Mouse (Mus musculus): ENCODE results near the gene Ackr2.
A peak's percentile ranks its signal among the peaks of the same experiment; 100 is the strongest.

The Ackr2 gene

DNA sequence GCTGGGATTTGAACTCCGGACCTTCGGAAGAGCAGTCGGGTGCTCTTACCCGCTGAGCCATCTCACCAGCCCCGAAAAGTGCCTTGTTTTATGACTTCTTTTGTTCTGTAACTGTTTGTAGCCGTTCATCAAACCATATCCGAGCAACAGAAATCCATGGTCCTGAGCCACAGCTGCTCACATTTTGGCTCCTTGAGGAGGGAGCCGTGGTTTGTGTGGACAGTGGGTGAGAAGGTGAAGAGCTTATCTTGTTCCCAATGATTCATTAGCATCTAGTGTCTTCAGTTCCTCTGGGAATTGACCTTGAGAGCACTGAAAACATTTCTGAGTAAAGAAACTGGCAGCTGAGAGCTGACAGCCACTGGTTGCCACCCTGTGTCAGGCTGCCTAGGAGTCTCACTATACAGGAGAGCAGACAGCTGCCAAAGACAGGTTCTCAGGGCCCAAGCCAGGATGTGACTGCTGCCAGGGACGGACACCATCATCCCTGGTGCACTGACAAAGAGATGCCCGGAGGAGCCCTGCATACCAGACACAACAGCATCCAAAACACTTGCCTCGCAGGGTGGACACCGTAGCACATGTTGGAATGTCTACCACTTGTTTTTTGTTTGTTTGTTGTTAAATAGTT, 6.0 kb upstream of the Ackr2 start:
- peak; percentile 0 for DNase-seq

DNA sequence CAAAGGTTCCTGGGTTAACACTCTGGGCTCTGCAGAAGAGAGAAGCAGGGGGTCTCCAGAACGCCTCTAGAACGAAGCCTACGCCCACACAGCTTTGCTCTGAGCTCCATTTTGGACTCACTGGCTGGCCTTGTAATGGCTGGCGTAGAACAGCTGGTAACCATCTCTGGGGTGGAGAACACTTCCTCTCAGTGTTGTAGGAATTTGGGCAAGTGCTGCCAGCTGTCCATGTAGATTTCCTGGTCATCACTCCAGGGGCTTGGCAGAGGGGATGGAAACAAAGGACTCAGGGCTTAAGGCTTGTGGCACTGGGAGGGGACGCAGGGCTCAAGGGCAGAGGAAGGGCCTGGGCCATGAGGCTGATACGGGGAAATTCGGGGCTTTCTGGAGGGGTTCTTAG, 3.7 kb upstream of the Ackr2 start:
- DNase-seq: no peak

DNA sequence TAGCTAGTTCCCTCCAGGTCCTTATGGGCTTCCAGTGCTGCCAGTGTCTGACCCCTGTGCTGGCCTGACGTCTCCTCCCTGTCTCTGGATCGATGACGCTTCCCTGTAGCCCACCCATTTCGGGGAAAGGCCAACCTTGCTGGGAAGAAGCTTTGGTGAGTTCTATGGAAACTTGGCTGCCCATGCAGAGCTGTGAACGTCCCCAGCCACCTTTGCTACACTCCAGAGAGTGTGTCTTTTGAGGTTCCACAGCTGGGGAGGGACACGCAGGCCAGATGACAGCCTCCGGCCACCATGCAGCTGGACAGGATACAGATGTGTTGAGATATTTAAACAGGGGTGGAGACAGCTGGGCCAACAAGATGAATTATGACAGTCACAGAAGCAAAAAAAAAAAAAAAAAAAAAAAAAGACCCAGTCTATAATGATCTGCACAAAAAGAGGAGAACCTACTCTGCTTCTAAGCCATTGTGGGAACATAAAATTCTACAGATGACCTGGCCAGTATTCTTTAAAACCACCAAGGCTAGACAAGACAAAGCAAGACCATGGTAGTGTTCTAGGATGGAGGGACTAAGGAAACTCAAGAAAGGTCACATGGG, 2.7 kb upstream of the Ackr2 start:
- DNase-seq: peak; percentile 0

DNA sequence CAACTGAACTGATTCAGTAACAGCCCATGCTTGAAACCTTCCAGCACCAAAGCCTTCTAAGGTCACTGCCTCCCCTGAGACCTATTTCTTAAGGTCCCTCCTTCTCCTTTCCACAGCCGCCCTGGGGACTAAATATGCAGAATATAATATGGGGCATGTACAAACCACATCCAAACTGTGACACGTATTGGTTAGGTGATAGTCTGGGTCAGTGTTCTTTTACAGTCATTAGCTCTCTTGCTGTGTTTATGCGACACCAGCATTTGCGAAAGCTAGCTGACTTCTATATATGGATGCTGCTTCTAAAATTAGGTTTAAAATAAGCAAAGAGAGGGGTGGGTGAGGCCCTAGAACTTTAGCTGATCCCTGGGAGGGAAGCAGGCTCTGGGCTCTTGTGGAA, 1.3 kb upstream of the Ackr2 start:
- peak; percentile 0 for DNase-seq

DNA sequence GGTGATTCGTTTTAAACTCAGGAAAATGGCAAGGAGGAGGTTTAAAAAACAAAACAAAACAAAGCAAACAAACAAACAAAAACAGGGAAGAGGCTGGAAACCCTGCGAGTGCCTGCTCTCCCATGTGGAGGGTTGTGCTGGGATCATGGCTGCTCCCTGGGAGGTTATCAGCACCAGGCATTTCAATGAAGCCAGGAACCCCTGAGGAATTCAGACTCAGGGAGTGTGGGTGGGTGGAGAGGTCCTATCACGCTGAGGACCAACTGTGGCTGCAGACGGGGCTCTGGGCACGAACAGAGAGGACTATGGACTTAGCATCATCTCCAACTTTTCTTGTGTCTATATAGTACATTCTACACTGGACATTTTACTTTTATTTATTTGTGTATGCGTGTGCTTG, 1.2 kb downstream of the Ackr2 start:
- peak; percentile 1 for DNase-seq

DNA sequence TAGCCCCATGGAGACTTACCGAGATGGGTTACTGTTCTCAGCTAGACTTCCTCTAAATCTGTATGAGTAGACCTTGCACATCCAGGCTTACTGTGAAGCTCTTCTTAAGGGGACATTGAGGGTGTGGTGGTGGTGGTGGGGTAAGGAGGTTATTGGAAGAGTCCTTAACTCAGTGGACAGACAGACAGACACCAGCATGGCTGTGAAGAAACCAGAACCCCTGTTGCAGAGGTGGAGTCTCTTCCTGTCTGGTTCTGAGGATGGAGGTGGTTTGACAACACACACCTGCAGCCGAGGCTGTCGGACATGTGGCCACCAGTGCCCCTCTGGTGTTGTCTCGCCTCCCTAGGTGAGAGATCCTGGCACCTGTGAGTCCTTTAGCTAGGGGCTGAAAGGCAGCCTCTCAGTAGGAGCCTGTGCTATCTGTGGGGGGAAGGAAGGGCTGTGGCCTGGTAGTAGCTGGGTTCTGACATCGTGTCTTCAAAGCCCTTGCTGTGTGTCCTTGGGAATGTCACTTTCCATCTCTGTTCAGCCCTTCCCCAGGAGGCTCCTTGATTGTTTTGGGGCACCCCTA, 2.2 kb downstream of the Ackr2 start:
- DNase-seq: peak; percentile 0

DNA sequence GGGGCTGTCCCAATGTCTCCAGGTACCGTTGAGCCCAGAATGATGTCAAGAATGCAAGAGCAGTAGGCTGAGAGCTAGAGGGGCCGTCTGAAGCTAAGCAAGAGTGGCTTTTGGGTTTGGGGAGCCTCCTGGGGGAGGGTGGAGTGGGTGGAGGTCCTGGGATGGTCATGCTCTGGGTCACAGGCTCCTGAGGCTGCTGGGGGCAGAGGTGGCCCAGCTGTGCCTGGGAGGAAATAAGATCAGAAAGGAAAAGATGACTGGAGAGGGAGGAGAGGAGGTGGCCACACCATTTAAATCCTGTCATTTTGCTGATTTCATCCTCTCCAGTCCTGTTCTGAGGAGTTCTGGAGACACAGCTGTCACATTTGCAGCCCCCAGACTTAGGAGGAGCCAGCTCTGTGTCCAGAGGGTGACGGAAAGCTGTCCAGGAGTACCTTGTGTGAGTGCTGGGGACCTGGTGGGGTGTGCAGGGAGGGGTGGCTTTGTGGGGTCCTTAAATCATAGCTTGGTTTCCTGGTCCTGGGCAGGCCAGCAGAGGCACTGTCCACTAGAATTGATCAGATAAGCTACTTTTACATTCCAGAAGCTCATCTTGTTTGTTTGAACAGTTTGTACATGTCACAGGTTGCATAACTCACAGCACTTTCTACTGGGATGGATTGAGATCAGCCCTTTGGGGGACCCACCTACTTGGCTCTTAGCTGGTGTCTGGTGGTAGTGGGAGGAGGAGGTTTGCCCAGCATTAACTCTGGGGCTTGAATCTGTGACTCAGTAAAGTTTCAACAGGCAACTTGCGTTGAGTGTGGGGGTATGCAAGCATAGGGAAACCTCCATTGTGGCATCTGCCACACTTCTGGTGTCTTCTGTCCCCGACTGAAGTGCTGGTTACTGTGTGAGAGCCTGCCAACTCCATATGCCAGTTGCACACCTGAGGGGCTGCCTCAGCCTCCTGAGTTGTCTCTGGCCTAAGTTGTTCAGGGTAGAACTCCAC, 3.9 kb downstream of the Ackr2 start:
- peak; percentile 1 for DNase-seq

DNA sequence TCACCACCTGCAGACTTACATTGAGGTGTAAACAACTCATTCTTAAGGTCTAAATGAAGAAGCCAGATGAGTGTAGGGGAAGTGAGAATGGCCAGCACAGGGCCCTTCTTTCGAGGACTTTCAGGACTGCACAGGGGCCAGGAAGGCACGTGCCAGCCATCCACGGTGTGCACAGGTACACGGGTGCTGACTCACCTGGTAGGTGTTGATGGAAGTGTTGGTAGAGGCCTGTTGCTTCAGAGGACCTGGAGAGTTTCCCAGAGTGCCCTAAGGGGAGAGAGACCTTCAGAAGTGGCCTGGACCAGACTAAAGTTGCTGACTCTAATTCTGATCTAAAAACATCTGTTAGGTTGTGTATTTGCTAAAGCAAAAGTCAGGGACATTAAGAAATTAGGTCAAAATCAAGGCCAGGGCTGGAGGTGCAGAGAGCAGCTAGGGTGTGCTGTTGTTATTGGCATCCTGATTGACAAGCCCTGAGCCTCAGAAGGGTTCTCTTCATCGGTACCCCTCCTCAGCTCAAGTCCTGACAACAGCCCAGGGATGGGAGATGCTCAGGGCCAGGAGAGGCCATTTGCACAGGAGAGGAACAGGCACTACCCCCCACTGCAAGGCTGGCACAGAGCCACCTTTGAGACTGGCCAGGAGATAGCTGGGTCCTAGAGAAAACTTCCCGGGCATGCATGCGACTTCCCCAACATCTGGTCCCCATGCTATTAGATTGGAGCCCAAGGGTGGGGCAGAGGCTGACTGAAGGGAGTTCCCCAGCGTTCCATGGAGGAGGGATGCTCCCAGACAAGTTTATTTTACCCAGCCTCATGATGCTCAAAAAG, 5.5 kb downstream of the Ackr2 start:
- peak; percentile 3 for DNase-seq

DNA sequence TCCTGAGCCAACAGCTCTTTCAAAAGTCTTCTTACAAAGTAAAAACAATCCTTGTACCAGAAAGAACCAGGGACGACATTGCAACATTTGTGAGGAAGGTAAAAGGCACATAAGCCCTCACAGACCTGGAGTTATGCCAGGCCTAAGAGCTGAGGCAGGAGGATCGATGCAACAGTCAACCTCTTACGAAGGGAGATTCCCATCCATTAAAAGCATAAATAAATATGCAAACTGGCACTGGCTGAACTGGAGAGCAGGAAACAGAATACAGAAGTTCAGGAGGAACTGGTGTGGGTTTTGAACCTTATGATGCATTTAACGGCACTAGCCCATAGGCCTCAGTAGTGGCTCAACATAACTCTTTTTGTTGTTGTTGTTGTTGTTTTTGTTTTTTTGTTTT, 6.2 kb downstream of the Ackr2 start:
- DNase-seq: peak; percentile 0

DNA sequence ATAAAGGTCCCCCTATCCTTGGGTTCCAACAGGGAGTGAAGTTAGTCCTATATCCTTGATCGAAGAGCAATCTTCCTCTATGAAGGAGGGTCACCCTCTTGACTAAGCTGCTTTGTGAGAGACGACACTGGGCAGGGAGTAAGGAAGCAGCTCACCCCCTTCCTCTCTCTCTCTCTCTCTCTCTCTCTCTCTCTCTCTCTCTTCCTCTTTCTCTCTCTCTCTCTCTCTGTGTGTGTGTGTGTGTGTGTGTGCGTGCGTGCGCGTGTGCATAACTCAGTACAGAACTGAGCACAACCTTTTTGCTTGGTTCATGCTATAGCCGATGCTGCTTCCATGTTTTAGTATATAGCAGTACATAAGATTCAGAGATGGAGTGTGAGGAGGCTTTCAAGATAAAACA, 6.8 kb downstream of the Ackr2 start:
- no peak for DNase-seq

DNA sequence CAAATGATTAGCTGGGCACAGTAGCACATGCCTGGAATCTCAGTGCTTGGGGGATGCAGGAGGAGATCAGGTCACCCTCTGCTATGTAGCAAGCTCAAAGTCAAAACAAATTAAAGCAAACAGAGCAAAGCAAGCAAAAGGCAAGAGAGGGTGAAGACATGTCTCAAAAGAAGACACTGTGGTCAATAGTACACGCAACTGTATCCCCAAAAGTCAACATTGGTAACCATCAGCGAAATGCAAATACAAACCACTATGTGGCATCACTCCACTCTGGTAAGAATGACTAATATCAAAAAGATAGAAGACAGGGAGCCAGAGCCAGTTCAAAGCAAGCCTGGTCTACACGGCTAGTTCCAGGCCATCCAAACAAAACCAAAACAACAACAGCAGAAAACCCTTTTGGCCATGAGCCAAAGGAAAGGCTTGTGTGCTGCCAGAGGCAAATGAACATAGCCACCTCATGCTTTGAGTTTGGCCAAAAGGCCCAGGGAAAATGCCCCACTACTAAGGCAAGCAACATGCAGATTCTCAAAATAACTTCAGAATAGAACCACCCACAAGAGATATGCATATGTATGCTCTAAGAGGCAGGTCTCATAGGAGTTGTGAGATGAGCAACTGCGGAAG, 7.5 kb downstream of the Ackr2 start:
- no peak for DNase-seq

DNA sequence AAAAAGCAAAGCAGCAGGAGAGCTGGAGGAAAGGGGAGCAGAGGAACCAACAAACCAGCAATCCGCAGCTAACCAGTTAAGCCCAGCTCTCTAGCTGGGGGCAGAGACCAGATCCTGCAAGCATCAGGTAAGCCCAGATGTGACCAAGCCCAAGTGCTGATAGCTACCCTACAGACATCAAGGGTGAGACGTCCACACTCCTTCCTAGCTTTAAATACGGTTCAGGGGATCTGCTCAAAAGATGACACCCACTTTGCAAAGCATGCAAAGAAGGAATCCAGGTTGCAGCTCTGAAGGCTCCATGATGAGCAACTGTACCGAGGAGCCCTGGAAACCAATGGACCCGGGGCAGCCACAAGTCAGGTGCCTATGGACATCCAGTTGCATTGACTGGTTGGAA, 8.3 kb downstream of the Ackr2 start:
- DNase-seq: no peak

DNA sequence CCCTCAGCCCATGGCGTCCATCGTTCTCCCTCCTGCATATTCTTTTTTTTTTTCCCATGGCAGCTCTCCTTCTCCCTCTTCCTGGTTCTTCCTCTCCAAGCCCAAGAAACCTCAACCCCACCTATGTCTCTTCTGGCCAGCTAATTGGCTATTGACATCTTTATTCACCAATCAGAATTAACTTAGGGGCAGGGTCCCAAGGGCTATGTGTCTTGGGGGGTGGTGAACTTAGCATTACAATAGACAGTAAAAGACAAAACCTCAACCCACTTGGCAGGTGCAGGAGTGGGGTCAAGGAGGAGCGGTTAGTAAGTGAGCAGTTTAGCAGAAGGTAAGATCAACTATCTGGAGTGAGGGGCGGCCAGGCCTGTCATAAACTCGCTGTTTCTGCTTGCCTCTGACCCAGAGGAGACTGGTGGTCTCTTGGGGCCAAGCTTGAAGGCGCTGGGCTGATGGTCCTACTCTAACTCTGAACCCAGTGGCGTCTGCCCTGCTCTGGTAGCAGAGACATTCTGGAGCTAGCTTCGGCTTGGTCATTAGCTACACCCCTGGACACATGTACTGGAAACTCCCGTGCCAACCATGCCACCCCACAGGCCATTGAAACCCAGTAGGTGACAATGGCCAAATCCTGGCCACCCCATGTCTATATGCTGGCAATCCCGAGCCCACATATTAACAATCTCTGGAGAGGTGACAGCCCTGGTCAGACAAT, 9.4 kb downstream of the Ackr2 start:
- DNase-seq: peak; percentile 0

DNA sequence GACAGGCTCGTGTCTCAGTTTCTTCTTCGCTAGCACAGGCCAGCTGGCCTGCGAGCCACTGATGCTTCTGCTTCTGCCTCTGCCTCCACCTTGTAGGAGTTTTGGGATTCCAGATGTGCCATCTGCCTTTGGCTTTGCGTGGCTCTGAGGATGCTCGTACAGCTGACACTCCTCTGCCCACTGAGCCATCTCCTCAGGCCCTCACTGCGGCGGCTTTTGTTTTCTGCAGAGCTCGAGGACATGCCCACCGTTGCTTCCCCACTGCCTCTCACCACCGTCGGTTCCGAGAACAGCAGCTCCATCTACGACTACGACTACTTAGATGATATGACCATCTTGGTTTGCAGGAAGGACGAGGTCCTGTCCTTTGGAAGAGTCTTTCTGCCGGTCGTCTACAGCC, 10.2 kb downstream of the Ackr2 start:
- DNase-seq: no peak

DNA sequence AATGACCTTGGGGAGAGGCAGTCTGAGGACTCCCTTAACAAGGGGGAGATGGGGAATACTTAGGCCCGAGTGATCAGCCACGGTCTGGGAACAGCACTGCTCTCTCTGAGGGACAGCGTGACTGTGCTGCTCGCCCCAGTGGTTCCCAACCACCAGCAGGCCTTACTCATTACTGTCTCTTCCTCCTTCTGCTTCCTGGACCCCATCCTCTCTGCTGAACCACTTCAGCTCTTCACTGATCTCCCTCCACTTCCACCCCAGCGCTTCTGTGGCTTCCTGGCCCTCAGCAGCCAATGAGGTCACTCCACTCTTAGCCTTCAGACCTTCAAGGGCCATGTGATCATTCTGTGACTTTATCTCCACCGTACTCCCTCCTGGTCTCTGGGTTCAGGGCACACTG, 11.5 kb downstream of the Ackr2 start:
- DNase-seq: no peak

DNA sequence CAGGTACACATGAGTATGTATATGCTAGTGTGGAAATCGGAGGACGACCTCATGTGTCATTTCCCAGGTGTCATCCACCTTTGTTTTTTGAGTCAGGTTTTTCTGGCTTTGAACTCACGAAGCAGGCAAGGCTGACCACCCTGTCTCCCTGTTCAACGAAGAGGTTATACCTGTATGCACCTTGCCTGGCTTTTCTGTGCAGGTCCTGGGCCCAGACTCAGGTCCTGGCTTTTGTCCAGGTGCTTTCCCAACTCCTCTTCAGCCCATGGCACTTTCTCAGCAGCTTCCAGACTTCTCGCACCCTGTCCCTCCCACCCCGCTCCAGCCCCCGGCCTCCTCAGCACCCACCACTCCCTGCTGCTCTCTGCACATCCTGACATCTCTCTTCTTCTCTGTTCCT, 13.0 kb downstream of the Ackr2 start:
- no peak for DNase-seq

DNA sequence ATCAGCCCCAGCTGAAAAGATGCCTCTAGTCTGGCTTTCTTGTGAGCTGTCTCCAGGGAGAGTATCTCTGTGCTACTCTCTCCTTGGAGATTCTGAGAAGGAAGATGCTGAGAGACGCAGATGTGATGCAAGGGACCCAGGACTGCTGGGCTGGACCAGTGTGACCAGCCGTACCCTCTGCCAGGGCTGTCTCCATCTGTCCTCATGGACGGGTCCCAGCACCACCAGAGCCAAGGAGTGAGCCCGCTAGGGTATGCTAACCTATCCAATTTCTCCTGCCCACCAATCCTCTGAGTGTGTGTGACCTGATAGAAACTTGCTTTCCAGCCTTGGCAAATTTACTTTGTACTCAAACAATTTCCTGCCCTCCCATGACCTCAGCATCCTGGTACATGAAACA, 14.6 kb downstream of the Ackr2 start:
- no peak for DNase-seq

DNA sequence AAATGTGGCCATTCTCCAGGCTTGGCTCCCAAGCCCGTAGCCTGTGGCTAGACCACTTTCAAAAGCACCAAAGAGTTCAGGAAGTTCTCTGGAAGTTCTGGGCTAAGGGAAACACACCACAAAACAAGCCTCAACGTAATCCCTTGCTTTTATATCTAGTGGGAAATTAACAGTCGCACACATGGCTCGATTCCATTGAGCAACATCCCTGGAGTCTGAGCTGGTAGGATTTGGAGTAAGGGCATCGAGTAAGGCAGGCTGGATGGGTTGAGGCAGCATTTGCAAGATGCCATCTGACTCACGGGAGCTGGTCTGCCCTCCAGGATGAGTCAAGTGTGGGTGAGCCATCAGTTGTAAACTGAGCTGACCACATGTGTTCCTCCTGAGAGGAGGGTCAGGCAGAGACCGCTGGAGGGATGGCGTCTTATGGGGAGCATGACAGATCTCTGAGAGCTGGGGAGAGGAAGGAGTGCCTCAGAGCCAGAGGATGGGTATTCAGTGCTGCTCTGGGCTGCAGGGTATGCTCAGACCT, 16.1 kb downstream of the Ackr2 start:
- DNase-seq: no peak

DNA sequence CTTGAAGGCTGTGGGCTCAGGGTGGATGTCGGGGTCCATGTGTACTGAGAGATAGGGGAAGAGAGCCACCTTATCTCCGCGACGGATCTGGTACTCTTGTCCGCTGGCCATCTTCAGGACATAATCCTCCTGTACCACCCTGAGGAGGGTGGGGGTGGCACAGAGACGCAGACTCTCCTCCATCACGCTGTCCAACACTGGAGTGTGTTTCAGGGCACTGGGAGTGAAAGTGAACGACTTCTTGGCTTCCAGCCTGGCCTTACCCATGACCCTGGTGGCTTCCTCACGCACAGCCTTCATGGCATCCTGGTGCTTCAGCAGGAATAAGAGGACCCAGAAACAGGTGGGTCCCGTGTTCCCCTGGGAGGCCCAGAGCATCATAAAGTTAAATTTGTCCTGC, 16.9 kb downstream of the Ackr2 start:
- no peak for DNase-seq

DNA sequence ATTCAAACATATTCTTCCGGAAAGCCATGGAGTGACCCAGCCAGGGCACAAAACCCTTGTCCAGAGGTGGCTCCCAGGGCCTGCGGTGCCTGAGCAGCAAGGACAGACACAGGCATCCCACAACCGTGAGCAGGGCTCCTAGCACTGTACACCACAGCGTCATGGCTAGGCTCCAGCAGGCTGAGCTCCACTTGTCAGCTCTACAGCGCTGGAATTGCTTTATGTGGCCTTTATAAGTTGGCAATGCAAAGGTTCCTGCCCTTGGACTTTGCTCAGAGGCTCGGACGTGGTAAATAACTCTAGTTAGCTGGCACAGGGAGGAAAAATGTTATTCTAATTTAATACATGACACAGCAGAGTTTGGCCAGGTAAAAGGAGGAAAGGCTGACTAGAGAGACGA, 17.9 kb downstream of the Ackr2 start, which contains the start of gene Cyp8b1:
Gene Cyp8b1 (minus strand): TSS at position 204 of the 400 bp plus-strand sequence.
- DNase-seq: no peak

DNA sequence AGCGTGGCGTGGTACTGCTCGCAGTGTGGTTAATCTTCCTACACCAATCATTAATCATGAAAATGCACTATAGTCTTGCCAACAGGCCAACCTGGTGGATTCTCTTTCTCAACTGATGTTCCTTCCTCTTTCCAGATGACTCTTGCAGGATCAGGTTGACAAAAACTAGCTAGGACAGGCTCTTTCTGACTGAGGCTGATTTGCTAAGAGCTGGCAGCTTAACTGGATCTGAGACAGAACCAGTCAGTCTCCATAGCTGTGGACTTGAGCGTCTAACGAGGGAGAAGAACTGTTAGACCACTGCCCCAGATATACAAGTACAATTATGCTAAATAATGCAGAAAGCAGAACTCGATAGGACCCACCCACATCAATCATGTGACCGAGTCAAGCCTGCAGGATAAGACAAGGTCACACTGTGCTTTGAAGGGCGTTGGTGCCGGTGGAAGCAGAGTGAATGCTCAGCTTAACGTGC, 20.9 kb downstream of the Ackr2 start:
- DNase-seq: no peak

Data from right cerebral cortex, postnatal 4 days (tissue).